Mouse (Mus musculus) right cerebral cortex, adult 18-20 months (tissue): ENCODE results near the gene Pafah1b3.
A peak's percentile ranks its signal among the peaks of the same experiment; 100 is the strongest.

Experiments
- DNase-seq: peaks from one replicate; pipeline ENCODE4 v3.0.0; 2022; ENCODE audit warnings: mixed read lengths

The Pafah1b3 gene

DNA sequence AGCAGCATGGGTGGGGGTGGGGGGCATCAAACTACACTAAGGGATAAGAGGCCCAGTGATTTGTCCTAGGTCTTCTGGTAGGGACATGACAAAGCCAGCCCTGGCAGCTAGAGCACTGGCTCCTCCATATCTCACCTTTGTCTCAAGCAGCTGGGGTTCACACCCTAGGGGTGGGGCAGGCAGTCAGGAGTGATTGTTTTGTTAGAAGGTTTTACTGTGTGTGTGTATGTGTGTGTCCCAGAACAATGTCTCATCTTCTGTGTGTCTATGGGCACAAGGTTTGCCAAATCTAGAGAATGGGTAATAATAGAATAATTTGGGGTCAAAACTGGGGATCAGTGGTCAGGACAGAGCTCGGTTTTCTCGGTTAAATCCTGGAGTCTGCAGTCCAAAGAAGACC is 7.7 kb upstream of the Pafah1b3 start:
- DNase-seq = no peak

- DNase-seq = no peak
These were observed 5.9 kb upstream of the Pafah1b3 start for GRCm38 (mm10) chr7:25303685-25304006.

DNA sequence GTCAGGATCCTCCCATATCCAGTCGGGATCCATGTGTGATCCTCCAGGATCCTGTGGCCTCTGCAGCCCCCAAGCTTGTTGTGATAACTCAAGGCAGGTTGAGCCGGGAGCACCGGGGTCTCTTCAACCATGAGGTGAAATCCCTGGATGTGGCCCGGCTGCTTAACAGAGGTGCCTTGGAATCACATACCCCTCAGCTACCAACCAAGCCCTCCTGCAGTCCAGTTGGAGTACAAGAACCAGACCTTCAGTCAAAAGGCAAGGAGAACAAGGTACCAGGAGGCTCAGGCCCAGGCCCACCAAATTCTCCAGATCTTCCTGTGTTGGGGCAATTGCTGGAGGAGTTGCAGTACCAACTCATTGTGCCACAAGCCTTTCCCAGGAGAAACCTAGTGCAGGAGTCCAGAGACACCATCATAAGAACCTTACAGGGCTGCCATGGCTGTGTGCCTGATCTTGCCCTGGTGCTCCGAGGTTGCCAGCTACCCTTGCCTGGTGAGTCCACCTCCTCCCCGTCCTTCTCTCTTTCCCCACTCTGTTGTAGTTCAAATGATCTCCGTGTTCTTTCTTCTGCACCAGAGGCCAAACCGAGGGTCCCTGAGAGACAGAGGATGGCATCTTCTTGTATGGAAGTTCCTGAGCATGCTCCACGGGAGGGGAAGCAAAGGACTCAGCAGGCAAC is 5.4 kb upstream of the Pafah1b3 start:
- DNase-seq = no peak

- DNase-seq = no peak
These were observed 3.3 kb upstream of the Pafah1b3 start, which contains the start of gene Prr19 for GRCm38 (mm10) chr7:25301063-25301462. TSS of gene Prr19 (plus strand) at chr7:25301411.

DNA sequence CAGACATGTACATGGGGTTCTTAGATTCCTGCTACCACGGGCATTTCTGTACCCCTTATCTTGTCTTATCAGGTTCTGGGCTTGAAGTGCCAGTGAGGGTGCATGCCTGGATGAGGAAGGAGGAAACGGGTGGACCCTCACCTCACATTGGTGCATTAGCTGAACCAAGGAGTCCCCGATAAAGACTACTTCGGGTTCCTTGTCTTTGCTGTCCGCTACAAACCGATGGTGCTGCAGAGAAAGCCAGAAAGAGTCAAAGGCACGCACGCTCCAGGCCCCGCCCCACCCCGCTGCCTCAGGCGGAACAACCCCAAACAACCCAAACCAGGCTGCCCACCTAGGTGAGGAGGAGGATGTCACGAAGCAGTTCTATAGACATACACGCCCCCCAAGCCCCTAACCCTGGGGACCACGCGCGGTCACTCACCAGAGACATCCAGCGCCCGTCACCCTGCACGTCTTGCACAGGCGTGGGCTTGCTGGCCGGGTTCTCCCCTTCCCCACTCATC is 787 bp downstream of the Pafah1b3 start:
- DNase-seq = no peak

GRCm38 (mm10) chr7:25294960-25295722 is 2.6 kb downstream of the Pafah1b3 start:
- no peak for DNase-seq

- no peak for DNase-seq
These were observed 3.3 kb downstream of the Pafah1b3 start for GRCm38 (mm10) chr7:25294495-25294894.

DNA sequence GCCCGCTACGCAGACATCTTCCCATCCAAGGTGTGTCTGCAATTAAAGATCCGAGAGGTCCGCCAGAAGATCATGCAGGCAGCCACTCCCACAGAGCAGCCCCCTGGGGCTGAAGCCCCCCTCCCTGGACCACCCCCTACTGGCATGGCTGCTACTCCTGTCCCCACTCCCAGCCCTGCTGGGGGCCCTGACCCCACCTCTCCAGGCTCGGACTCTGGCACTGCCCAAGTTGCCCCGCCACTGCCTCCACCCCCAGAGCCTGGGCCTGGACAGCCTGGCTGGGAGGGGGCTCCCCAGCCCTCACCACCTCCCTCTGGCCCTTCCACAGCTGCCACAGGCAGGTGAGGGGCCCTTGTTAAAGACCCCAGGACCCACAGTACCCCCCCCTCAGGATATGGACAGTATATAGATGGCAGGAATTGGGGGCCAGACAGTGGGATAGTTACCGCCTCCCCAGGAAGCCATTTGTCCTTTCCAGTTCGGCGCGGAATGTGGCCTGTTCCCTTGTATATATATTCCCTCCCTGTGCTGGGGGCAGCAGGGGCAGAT is 4.5 kb downstream of the Pafah1b3 start:
- DNase-seq = no peak

GRCm38 (mm10) chr7:25292107-25292506 is 5.7 kb downstream of the Pafah1b3 start:
- no peak for DNase-seq

DNA sequence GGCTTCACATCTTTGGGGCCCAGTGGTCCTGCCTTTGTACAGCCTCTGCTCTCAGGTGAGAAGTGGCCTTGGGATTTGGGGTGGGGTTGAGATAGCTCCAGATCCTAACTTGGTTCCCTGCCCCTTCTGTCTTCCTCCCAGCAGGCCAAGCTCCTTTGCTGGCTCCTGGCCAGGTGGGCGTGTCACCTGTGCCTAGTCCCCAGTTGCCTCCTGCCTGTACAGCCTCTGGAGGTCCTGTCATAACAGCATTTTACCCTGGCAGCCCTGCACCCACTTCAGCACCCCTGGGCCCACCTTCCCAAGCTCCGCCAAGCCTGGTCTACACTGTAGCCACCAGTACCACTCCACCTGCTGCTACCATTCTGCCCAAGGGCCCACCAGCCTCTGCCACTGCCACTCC is 6.9 kb downstream of the Pafah1b3 start:
- no peak for DNase-seq

DNA sequence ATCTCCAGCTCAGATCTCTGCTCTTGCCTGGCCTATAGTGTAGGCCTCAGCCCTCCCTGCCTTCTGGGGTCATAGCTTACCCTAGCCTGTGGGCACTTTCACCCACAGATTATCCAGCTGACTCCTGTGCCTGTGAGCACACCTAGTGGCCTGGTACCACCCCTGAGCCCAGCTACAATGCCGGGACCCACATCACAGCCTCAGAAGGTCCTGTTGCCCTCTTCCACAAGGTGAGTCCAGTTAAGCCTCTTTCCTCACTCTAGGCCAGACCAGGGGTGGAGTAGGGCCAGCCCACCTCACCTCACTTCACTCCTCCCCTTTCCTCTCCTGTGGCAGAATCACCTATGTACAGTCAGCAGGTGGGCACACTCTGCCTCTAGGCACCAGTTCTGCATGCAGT is 7.3 kb downstream of the Pafah1b3 start:
- DNase-seq = no peak

GRCm38 (mm10) chr7:25289925-25290324 is 7.9 kb downstream of the Pafah1b3 start:
- DNase-seq = no peak

DNA sequence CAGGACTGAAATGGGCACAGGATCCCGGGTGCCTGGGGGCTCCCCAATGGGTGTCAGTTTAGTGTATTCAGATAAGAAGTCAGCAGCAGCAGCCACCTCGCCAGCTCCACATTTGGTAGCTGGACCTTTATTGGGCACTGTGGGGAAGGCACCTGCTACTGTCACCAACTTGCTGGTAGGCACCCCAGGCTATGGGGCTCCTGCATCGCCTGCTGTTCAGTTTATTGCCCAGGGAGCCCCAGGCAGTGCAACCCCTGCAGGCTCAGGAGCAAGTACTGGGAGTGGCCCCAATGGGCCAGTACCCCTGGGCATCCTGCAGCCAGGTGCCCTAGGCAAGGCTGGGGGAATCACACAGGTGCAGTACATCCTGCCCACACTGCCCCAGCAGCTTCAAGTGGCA is 9.1 kb downstream of the Pafah1b3 start:
- no peak for DNase-seq

GRCm38 (mm10) chr7:25288011-25288410 is 9.8 kb downstream of the Pafah1b3 start:
- DNase-seq = no peak

DNA sequence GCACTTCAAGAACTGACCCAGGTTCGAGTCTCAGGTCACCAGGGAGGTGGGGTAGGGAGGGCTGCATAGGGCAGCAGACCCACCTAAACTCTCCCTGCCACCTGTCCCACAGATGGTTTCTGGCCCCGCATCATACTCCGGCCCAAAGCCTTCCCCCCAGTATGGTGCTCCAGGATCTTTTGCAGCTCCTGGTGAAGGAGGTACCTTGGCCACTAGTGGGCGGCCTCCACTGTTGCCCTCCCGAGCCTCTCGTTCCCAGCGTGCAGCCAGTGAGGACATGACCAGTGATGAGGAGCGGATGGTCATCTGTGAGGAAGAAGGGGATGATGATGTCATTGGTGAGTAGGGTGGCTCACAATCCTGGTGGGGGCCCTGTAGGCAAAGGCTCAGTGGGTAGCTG is 10.8 kb downstream of the Pafah1b3 start:
- no peak for DNase-seq

DNA sequence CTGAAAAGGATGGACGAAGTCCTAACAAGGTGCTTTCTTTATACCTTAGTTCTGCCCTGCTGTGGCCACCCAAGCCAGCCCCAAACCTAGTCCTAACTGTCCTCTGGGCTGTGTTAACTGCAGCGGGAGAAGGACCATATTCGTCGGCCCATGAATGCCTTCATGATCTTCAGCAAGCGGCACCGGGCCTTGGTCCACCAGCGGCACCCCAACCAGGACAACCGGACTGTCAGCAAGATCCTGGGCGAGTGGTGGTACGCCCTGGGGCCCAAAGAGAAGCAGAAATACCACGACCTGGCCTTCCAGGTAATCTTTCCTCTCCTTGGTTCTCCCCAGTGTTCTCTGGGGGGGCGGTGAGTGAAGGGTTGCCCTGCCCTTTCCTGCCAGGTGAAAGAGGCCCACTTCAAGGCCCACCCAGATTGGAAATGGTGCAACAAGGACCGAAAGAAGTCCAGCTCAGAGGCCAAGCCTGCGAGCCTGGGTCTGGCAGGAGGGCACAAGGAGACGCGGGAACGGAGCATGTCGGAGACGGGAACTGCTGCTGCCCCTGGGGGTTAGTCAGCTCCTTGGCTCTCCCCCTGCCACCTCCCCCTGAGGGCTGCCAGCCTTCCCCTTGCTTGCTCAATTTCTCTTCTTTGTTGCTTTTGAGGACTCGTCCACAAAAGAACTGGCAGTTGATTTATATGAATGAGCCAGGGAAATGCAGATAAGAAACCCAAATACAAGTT is 12.1 kb downstream of the Pafah1b3 start:
- no peak for DNase-seq

GRCm38 (mm10) chr7:25284766-25285165 is 13.0 kb downstream of the Pafah1b3 start:
- DNase-seq = no peak

- no peak for DNase-seq
These were observed 13.6 kb downstream of the Pafah1b3 start for GRCm38 (mm10) chr7:25284171-25284570.

GRCm38 (mm10) chr7:25283637-25284036 is 14.1 kb downstream of the Pafah1b3 start:
- DNase-seq = no peak

DNA sequence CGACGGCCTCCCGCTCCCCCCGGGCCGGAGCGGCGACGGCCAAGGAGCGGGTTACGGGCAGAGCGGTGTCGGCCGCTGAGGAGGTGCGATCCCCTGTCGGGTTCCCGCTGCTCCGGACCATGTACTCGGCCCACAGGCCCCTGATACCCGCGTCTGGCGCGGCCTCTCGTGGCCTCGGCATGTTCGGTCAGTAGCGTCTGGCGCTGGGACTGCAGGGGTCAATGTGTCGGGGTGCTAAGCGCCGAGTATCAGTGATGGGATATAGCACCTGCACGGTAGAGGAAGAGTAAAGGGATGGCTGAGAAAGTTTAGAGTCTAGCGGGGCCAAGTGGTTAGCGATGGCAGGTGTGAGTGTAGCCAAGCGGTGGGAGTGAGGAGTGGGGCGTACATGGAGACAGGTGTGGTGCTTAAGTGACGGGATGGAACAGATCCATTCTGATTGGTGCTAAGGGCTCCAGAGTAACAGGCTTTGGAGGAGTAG is 15.0 kb downstream of the Pafah1b3 start:
- DNase-seq = no peak

GRCm38 (mm10) chr7:25281734-25282601 is 15.8 kb downstream of the Pafah1b3 start:
- DNase-seq = peak; percentile 97

- DNase-seq = no peak
These were observed 16.5 kb downstream of the Pafah1b3 start for GRCm38 (mm10) chr7:25281166-25281733.
